Mouse (Mus musculus): ENCODE results near the gene Camk1.

GRCm38 (mm10) chr6:113384351-113384927 is 40.7 kb upstream of the Camk1 start:
- TF ChIP-seq CTCF (IDR thresholded peaks at IDR 0.05; ENCODE audit: borderline replicate concordance, control insufficient read depth, extremely low read depth, insufficient read depth, low read length, poor library complexity) (no peak), POLR2A (IDR thresholded peaks at IDR 0.05; ENCODE audit: control insufficient read depth, extremely low read depth, insufficient read depth, low read length, poor library complexity) (no peak)

Measured in thymus, adult 2 months (tissue).